Comparison of ENCODE assay signal across 26 mouse cellular contexts in the genomic region with DNA sequence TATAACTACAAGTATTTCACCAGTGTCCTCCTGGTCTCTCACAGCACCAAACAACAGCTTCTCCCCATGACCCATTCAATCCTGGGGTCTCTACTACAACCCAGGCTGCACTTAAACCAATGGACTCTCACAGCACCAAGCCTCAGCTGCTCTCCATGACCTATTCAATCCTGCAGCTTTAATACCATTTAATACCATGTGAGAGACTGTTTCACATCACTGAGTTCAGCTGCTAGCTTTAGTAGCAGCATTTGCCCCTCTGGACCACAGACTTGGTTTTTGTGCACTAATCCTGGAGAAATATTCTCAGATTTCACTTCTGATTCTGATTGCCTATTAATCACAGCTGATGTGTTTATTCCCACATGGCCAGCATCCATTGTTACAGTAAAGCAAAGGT.
"Had no signal": no experiment of that assay in that cellular context is flagged by ENCODE, and none has a peak within 500 bp of the region (broad histone marks: within the 10 kb centered on the region; RNA-seq: fewer than 3 reads in every experiment).

No protein-coding gene starts in this region.

- H3K27me3 ChIP-seq: heart, embryonic 12.5 days; hindbrain, embryonic 12.5 days; intestine, embryonic 15.5 days; limb, embryonic 15.5 days; liver, embryonic 12.5 days had no signal

- H3K4me1 ChIP-seq: heart, embryonic 10.5 days; heart, embryonic 12.5 days; hindbrain, embryonic 12.5 days; intestine, embryonic 15.5 days; limb, embryonic 15.5 days; liver, embryonic 12.5 days had no signal

- ATAC-seq: hindbrain, embryonic 16.5 days; inflammation-experienced regulatory T-cells, adult 6 months; intestine, embryonic 15.5 days; intestine, postnatal 0 days; liver, embryonic 12.5 days had no signal

- H3K9me3 ChIP-seq: heart, embryonic 10.5 days; heart, embryonic 12.5 days; hindbrain, embryonic 12.5 days; intestine, embryonic 15.5 days; limb, embryonic 15.5 days; liver, embryonic 12.5 days had no signal

- H3K4me3 ChIP-seq: gastrocnemius, adult 2 months; heart, embryonic 10.5 days; heart, embryonic 12.5 days; hindbrain, embryonic 10.5 days; hindbrain, embryonic 12.5 days; intestine, embryonic 15.5 days; layer of hippocampus, adult 2 months; left cerebral cortex, adult 2 months; limb, embryonic 15.5 days; liver, embryonic 12.5 days had no signal

- H3K27ac ChIP-seq: gastrocnemius, adult 2 months; heart, embryonic 10.5 days; hindbrain, embryonic 10.5 days; hindbrain, embryonic 12.5 days; hindbrain, embryonic 14.5 days; intestine, embryonic 15.5 days; layer of hippocampus, adult 2 months; left cerebral cortex, adult 2 months; limb, embryonic 15.5 days; liver, embryonic 12.5 days; liver, embryonic 14.5 days had no signal

- H3K36me3 ChIP-seq: heart, embryonic 10.5 days; heart, embryonic 12.5 days; hindbrain, embryonic 10.5 days; hindbrain, embryonic 12.5 days; intestine, embryonic 15.5 days; limb, embryonic 15.5 days; liver, embryonic 12.5 days had no signal

- DNase-seq: gastrocnemius, adult 2 months; gastrocnemius, postnatal 10 days; gastrocnemius, postnatal 25 days; heart, adult 18-20 months; heart, postnatal 10 days; heart, postnatal 4 days; kidney, adult 18-20 months; kidney, adult 8-10 months; kidney, postnatal 10 days; kidney, postnatal 25 days; kidney, postnatal 4 days; left cerebral cortex, postnatal 4 days had no signal

- H3K9ac ChIP-seq: heart, embryonic 12.5 days; hindbrain, embryonic 12.5 days; hindbrain, embryonic 14.5 days; intestine, embryonic 15.5 days; limb, embryonic 15.5 days; liver, embryonic 12.5 days; liver, embryonic 14.5 days had no signal

- H3K4me2 ChIP-seq: heart, embryonic 12.5 days; hindbrain, embryonic 12.5 days; hindbrain, embryonic 14.5 days; intestine, embryonic 15.5 days; limb, embryonic 15.5 days; liver, embryonic 12.5 days had no signal
